Mouse (Mus musculus) thymus, postnatal 25 days (tissue): ENCODE results near the gene Zpr1.
A peak's percentile ranks its signal among the peaks of the same experiment; 100 is the strongest.

Experiments used
- DNase-seq: peaks from one replicate; pipeline ENCODE4 v3.0.0; 2022

Gene Zpr1

DNA sequence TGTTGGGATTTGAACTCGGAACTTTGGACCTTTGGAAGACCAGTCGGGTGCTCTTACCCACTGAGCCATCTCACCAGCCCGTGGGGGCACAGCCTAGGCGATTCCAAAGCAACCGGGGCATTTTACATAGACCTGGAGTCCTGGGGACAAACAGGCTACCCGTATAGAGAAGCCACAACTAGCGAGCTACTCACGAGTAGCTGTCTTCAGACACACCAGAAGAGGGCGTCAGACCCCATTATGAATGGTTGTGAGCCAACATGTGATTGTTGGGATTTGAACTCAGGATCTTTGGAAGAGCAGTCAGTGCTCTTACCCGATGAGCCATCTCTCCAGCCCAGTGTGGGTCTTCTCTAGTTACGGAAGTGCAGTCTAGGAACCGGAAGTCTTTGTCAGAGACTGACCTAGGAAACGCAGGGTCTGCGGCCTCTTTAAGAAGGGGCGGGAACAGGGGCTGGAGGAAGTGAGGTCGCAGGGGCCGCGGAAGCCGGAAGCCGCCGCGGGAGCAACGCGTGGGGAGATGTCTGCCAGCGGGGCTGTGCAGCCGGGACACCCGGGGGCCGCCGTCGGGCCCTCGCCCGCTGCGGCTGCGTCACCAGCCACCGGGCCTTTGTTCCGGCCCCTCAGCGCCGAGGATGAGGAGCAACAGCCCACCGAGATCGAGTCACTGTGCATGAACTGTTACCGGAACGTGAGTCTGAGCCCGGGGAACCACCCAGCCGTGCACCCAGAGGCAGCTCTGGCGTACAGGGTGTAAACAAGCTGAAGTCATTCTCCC lies at the start of gene Zpr1:
Gene Zpr1, plus strand, starts transcription at position 388 of the 778 bp plus-strand sequence.
- DNase-seq: peak; percentile 89

DNA sequence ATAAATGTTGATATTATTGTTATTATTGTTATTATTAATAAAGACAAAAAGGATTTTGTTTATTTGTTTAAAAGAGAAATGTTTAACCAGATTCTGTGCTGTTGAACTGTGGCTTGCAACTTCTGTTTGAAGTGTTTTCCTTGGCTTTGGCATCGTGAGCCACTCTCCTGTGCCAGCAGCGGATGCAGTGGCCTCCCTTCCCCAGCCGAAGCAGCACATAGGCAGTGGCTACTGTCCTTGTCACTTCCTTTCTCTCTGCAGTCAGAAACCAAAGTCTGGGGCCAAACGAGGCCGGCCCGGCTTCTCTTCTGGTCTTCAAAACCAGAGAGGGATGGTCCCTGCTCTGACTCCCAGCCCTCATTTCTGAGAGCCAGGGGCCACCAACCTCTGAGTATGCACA lies 49.8 kb upstream of the Zpr1 start:
- DNase-seq: no peak

DNA sequence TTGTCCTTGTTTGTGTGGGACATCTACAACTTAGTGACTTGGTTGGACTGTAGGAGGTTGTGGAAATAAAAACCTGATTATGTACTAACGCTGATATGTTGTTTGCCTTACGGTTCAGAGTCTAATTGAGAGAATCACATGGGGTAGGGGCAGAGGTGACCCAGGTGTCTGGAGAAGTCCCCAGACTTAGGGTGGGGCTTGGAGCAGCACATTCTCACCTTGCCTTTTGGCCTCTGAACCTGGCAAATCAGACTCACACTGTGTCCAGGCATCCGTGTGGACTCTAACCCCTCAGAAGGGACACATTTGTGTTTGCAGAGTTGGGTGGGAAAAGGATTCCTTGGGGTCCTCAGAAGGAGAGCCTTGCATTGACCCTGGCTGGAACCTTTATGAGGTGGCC lies 48.8 kb upstream of the Zpr1 start:
- DNase-seq: no peak

DNA sequence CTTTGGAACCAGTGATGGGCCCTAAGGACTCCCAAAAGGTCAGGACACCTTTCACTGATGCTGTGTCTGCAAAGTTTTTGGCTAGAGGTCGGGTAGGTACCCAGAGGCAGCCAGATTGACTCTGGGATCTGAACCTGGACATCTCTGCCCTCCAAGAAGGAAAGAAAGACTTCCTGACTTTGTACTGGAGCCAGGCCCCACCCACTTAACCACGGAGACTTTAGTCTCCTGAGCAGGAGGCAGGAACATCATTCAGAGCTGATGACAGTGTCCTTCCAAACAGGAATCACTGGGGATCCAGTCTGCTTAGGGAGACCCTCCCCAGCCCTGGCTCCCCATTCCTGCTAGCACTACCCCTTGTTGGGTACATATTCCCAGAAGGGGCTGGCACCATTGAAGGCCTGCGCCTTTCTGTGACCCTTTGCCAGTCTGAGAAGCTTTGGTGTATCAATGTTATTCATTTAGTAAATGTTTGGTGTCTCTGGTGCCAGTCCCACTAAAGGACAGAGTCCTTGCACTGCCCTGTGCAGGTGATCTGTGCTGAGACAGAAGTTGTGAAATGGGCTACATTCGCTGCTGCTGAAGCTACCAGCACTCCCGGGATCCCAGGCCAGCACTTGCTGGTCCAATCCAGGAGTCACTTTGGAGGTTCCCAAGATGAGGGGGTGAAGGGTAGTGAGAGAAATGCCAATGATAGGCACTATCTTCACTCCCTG lies 47.8 kb upstream of the Zpr1 start:
- no peak for DNase-seq

DNA sequence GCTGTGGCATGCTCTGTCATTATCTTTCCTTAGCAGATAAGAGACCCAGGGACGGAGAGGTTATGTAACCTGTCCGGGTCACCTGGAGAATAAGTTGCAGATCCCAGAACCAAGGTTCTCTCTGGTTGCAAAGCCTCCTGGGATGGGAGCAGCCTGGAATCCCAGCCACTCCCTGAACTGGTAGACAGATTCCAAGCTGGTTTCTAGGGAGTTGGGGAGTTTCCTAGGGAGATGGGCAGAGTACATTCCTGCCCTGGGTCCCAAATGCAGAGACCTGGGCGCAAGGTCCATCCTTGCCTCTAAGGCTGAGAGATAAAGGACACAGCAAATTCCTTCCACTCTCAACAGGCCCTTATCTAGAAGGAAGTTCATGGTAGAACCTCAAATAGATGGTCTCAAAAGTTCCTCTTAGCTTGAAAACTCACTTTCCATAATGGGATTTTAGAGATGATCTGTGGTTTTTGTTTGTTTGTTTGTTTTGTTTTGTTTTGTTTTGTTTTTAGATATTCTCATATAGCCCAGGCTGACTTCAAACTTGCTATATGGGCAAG lies 45.7 kb upstream of the Zpr1 start:
- no peak for DNase-seq

DNA sequence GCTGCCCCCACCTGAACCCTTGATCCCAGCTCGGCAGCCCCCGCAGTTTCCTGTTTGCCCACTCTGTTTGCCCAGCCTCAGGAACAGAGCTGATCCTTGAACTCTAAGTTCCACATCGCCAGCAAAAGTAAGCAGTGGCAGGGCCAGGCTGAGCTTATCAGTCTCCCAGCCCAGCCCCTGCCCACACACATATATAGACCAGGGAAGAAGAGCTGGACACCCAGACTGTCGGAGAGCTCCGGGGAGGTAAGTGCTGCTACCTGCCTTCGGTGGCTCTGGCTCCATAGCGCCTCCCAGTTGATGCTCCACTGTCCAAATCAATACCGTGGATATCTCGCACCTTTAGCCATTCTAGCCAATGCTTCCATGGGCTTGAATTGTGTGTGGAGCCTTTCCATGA lies 44.4 kb upstream of the Zpr1 start, which contains the start of gene Apoa1:
Gene Apoa1, plus strand, starts transcription at position 90 of the 400 bp plus-strand sequence.
- DNase-seq: no peak

DNA sequence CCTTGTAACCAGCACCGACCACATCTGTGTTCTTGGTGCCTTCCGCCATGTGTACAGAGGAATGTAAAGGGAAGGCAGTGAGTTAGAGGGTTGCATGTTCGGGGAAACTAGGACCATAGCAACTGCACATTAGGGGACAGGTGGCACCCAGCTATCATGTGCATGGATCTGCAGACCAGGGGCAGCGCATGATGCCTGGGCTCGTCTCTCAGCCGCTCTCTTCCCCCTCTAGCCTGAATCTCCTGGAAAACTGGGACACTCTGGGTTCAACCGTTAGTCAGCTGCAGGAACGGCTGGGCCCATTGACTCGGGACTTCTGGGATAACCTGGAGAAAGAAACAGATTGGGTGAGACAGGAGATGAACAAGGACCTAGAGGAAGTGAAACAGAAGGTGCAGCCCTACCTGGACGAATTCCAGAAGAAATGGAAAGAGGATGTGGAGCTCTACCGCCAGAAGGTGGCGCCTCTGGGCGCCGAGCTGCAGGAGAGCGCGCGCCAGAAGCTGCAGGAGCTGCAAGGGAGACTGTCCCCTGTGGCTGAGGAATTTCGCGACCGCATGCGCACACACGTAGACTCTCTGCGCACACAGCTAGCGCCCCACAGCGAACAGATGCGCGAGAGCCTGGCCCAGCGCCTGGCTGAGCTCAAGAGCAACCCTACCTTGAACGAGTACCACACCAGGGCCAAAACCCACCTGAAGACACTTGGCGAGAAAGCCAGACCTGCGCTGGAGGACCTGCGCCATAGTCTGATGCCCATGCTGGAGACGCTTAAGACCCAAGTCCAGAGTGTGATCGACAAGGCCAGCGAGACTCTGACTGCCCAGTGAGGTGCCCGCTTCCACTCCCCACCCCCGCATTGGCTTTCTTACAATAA lies 43.1 kb upstream of the Zpr1 start:
- peak; percentile 61 for DNase-seq

DNA sequence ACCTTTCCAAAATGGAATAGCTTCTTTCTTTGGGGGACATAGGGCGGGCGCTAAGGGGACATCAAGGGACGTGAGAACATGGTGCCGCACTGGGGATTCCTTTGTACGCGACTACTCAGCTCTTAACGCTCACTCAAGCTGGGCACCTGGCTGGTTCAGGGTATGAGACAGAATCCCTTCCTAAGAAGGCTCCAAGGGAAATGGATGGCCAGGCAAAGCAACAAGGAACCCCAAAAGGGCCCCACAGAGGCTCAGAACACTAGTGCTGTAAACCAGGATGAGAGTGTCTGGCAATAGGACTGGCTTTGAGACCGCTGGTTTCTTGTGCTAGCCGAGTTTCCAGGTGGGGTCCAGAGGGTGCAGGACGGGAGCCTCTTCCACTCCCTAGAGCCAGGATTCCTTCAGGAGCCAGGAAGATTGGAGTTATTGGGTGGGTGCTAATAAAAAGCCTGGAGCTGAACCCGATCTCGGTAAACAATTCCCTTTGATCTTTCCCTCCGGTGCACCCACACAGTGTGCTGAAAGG lies 42.4 kb upstream of the Zpr1 start:
- DNase-seq: no peak

DNA sequence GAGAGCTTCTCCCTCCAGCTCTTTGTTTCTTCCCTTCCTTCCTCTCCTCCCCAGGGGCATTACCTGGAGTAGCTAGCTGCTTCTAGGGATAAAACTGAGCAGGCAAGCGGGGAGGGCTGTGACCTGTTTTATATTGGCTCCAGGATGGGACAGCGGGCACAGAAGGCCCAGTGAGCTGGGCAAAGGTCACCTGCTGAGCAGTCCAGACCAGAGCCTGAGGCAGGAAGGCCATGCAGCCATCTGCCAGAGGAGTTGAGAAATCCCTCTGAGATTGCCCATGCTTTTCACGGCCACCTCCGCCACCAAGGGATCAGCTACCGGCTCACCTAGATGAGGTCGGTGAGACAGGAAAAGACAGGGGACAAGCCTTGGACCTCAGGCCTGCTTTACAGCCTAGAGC lies 37.7 kb upstream of the Zpr1 start:
- DNase-seq: no peak

DNA sequence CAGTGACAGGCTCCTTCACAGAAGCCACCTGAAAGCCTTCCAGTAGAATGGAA lies 37.4 kb upstream of the Zpr1 start, which contains the start of gene Apoc3:
Gene Apoc3, minus strand, starts transcription at position 41 of the 53 bp plus-strand sequence.
- DNase-seq: no peak

DNA sequence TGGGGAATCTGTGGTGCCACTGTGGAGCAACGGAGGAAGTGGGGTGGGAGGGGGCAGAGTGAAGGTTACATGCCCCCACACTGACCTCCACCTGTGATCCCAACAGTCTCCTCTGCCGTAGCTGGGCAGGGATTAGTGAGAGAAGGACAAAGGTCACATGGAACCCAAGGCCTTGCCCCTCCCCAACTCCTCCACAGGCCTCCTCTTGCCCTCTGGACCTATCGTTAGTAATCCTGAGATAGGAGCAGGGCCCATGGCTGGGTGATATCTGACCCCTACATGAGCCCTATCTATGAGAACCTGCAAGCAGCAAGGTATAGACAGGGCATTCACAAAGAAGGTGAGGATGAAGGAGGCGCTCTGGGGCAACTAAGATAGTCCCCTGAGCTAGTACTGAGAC lies 37.2 kb upstream of the Zpr1 start:
- no peak for DNase-seq

DNA sequence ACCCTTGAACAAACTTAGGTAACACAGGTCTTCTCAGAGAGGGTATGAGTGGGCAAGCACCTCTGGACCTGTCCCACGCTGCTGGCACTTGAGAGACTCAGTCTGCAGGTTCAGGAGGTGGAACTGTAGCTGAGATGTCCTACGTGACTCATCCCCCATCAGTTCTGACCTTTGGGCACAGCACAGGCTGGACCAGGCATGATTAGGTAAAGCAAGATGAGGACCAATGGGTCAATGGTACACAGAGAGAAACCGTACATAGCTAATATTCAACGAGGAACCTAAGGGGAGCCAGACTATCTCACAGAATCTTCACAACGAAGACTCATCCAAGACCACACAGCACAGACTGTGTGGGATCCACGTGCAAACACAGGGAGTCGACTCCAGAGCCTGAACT lies 34.0 kb upstream of the Zpr1 start:
- DNase-seq: no peak

DNA sequence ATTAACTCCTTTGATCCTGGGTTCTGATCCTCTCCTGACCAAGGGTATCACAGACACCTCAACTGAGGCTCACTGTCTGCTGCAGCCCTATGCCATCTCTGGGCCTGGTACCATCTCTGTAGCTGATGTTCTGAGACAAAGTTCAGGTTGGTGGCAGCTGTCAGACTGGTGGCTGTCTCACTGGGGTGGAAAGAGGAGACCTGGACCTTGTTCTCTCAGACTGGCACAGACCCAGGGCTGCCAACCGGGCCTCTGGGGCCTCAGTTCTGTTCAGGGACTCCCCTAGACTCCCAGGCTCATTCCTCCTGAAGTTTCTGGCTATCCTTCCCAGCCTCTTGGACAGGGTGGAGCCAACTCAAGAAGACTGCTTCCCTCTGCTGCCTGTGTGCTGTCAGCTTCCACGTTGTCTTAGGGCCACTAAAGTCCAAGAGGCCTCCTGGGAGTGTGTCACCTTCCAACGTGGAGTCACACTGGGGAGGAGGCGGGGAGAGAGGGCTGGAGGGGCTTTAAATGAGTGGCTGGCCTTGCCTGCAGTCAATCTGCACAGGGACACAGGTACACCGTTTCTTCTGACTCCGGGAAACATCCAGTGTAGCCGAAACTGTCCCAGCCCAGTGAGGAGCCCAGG lies 32.2 kb upstream of the Zpr1 start, which contains the start of gene Apoa4:
Gene Apoa4, plus strand, starts transcription at position 171 of the 628 bp plus-strand sequence.
- DNase-seq: no peak

DNA sequence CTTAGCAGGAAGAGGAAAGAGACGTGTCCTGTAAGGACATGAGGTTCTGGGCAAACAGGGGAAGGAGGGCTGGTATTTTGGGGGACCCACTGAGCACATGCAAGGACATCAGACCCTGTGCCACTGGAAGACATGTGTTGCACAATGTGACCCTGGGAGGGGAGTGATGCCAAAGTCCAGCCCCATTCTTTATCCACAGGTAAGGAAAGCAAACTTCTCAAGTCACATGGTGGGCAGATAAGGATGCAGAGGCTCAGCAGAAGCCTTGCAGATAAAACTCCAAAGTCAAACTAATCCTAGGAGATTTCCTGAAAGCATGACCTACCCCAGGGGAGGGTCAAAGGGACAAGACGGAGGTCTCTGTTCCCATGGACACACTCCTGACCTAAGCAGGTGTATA lies 31.0 kb upstream of the Zpr1 start:
- DNase-seq: no peak

DNA sequence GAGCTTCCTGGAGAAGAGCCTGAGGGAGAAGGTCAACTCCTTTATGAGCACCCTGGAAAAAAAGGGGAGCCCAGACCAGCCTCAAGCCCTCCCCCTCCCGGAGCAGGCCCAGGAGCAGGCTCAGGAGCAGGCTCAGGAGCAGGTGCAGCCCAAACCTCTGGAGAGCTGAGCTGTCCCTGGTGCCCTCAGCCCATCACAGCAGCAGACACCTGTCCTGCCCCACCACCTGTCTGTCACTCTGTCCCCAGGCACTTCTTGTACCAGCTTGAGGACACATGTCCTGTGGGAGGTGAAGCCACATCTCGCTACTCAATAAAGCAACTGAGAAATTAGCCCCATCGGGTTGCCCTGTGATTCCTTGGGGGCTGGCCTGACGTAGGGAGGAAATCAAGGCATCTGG lies 29.7 kb upstream of the Zpr1 start:
- DNase-seq: no peak

DNA sequence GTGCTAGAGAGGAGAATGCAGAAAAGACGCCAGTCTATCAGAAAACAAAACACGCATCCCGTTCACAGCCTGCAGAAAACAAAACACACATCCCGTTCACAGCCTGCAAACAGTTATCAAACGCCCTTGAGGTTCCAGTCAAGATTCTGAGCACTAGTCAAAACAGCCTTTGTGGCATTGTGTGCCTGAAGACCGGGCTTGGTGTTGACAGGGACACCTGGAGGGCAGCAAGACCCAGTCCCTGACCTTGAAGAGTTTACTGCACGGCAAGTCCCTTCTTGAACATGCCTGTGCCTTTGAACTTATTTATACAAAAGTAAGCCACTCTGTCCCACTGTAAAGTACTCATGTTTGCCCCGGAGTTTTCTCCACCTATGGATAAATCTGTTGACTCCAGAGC lies 29.3 kb upstream of the Zpr1 start:
- no peak for DNase-seq

DNA sequence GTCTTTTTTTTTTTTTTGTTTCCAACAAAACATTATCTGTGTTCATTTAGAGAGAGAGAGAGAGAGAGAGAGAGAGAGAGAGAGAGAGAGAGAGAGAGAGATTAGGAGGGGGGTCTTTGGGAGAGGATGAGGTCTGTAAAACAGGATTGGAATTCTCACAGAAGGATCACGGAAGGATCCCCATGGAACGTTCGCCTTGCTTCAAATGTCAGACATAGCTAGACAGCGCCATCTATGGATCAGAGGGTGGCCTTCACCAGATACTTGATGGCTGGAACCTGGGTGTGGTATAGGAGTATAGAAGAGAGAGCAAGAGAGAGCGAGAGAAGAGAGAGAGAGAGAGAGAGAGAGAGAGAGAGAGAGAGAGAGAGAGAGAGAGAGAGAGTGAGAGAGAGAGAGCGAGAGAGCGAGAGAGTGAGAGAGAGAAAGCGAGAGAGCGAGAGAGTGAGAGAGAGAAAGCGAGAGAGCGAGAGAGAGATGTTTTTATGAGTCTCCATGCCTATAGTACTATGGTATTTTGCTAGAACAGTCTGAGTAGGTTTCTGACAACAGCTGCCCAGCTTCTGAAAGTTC lies 26.0 kb upstream of the Zpr1 start:
- DNase-seq: peak; percentile 44

DNA sequence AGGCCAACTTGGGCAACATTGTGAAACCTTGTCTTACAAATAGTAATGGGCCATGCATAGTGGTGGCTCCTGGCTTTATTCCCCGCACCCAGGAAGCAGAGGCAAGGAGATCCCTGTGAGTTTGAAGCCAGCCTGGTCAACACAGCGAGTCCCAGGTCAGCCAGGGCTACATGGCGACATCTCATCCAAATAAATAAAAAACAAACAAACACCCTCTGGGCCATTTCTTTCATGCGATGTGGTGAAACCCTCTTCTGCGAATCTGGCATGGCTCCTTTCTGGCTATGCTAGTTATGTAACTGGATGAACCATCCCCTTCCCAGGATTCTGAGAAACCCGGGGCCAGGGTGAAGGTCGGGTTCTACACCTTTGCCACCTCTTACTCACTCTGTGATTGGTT lies 16.7 kb upstream of the Zpr1 start:
- no peak for DNase-seq

DNA sequence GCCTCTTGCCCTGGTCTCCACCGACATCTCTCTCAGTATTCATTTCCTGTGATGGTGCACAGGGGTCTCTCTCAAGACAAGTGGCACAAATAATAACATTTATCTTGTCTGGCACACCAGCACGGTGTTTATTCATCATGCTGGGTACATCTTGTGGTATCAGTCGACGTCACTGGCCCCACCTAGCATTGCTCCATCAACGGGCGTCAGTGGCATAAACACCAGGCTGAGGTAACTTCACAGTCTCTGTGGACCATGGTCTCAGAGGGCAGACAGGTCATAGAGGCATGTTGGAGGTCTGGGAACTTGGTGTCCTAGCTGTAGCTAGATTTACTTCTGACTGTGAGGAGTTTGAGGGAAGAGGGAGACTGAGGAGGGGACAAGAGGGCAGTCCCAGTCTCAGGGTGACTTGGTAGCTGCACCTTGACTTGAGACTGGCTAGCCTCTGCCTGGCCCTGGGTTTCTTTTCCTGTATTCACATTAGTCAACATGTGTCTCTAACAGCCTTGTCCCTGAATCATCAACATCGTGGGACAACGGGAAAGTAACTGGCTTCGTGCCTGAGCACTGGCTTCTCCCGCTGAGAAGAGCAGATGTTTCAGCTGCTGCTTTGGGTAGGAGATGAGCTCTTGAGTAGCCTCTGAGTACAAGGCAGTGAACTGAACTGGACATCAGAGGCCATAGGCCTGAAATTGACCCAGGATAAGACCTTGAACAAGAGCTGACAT lies 16.0 kb upstream of the Zpr1 start:
- no peak for DNase-seq

DNA sequence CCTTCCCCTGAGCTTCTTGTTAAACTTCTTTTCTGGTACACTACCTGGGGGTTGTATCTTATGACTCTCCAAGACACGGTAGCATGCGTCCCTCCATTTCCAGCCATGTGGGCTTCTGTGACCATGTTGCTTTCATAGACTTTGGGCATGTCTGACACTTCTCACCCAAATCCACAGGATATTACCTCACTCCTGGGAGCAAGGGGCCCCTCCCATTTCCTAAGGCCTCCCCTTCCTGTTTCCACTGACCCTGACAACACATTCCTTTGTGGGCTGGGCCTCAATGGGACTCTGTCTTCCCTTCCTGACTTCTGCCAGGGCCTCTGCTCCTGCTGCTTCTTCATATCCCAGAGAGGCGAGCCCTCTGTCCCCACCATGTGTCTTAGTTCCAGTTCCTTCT lies 15.3 kb upstream of the Zpr1 start:
- DNase-seq: no peak

DNA sequence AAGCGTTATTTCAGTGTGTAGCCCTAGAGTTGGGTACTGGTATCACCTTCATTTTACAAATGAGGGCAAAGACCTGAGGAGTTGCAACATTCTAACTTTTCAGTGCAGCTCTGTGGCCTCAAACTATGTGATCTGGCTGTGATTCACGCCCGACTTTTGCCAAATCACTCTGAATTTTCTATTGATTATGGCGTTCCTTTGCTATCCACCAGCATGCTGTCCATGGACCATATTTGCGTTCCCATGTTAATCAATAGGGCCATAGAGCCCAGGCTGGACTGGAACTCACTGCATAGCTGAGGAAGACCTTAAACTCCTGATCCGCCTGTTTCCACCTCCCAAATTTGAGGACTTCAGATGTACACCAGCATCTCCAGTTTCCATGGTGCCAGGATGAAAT lies 13.8 kb upstream of the Zpr1 start:
- no peak for DNase-seq

DNA sequence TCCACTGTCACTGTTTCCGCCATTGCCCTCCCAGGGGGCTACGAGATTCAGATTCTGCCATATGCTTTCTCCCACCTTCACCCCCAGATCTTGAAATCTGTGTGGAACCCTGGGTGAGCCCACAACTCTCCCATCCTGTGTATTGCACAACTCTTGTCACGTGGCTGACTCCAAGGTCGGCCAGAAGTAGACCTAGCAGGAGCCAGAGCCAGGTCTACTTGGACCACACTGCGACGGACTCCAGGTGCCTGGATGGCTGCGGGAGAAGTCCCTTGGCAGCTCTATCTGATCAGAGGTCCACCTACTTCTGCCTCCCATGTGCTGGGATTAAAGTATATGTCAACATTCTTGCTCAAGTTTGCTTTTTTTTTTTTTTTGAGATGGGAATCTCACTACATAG lies 11.7 kb upstream of the Zpr1 start:
- DNase-seq: no peak
